Mouse (Mus musculus): ENCODE data around the gene Gm20388. TPM values are rescaled to one million over a fixed set of nuclear protein-coding genes. Genes with fewer than 3 reads are reported as not detected.

The Gm20388 gene
- polyA plus RNA-seq, 1 experiment, result 28.1 TPM

DNA sequence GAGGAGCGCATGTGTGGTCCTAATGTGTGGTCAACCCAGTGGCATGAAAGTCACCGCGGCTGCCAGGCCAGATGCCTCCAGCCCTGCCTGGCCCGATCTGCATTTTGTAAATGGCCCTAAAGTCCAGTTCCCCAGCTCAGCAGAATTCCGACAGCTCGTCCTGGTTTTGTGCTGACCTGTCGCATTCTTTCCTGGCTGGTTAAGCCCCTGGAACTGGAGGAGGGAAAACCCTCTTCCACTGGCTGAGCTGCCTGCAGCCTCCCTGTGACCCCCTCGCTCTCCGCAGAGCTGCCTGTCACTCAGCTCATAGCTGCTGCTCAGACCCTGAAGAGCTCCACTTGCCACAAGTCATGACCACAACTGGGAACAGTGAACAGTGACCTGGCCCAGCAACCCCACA is 1369.8 kb downstream of the Gm20388 start:
- no peak for TF ChIP-seq EP300 (IDR thresholded peaks at IDR 0.05; ENCODE audit: insufficient read depth, low read depth, low read length)
- no peak for TF ChIP-seq CTCF (IDR thresholded peaks at IDR 0.05; ENCODE audit: low read depth, low read length)
- TF ChIP-seq POLR2A (IDR thresholded peaks at IDR 0.05; ENCODE audit: insufficient read depth, low read length), result no peak
- Histone ChIP-seq H3K36me3 (ENCODE audit: control insufficient read depth, insufficient read depth, low read length, poor library complexity, severe bottlenecking) (no peaks in the 10 kb centered on the region), H3K4me3 (ENCODE audit: low read depth, low read length) (no peak overlapping the region), H3K9me3 (replicated peaks; ENCODE audit: control insufficient read depth, insufficient read depth, low read length, poor library complexity, severe bottlenecking) (no peaks in the 10 kb centered on the region), H3K27ac (ENCODE audit: insufficient read depth, low read length) (no peak overlapping the region), H3K9ac (ENCODE audit: low read depth, poor library complexity, severe bottlenecking) (no peak overlapping the region), H3K27me3 (ENCODE audit: control insufficient read depth, insufficient read depth, low read length, poor library complexity, severe bottlenecking) (no peaks in the 10 kb centered on the region), H3K4me1 (ENCODE audit: control insufficient read depth, insufficient read depth, low read length) (no peaks in the 10 kb centered on the region)

- Histone ChIP-seq H3K9ac (ENCODE audit: low read depth, poor library complexity, severe bottlenecking) (no peak overlapping the region), H3K27ac (ENCODE audit: insufficient read depth, low read length) (no peak overlapping the region), H3K36me3 (ENCODE audit: control insufficient read depth, insufficient read depth, low read length, poor library complexity, severe bottlenecking) (no peaks in the 10 kb centered on the region), H3K27me3 (ENCODE audit: control insufficient read depth, insufficient read depth, low read length, poor library complexity, severe bottlenecking) (no peaks in the 10 kb centered on the region), H3K4me3 (ENCODE audit: low read depth, low read length) (no peak overlapping the region), H3K9me3 (replicated peaks; ENCODE audit: control insufficient read depth, insufficient read depth, low read length, poor library complexity, severe bottlenecking) (no peaks in the 10 kb centered on the region), H3K4me1 (ENCODE audit: control insufficient read depth, insufficient read depth, low read length) (no peaks in the 10 kb centered on the region)
- TF ChIP-seq CTCF (IDR thresholded peaks at IDR 0.05; ENCODE audit: low read depth, low read length), result no peak
- TF ChIP-seq EP300 (IDR thresholded peaks at IDR 0.05; ENCODE audit: insufficient read depth, low read depth, low read length), result no peak
- TF ChIP-seq POLR2A (IDR thresholded peaks at IDR 0.05; ENCODE audit: insufficient read depth, low read length), result no peak
These were observed 1378.7 kb downstream of the Gm20388 start for GRCm38 (mm10) chr8:121289346-121289745.

GRCm38 (mm10) chr8:121290547-121290946 is 1379.9 kb downstream of the Gm20388 start:
- H3K4me1 ChIP-seq (ENCODE audit: control insufficient read depth, insufficient read depth, low read length), result no peaks in the 10 kb centered on the region
- no peaks in the 10 kb centered on the region for H3K9me3 ChIP-seq (replicated peaks; ENCODE audit: control insufficient read depth, insufficient read depth, low read length, poor library complexity, severe bottlenecking)
- H3K27me3 ChIP-seq (ENCODE audit: control insufficient read depth, insufficient read depth, low read length, poor library complexity, severe bottlenecking), result no peaks in the 10 kb centered on the region
- H3K27ac ChIP-seq (ENCODE audit: insufficient read depth, low read length), result no peak overlapping the region
- TF ChIP-seq CTCF (IDR thresholded peaks at IDR 0.05; ENCODE audit: low read depth, low read length) (no peak), EP300 (IDR thresholded peaks at IDR 0.05; ENCODE audit: insufficient read depth, low read depth, low read length) (no peak), POLR2A (IDR thresholded peaks at IDR 0.05; ENCODE audit: insufficient read depth, low read length) (no peak)
- no peak overlapping the region for H3K4me3 ChIP-seq (ENCODE audit: low read depth, low read length)
- no peak overlapping the region for H3K9ac ChIP-seq (ENCODE audit: low read depth, poor library complexity, severe bottlenecking)
- no peaks in the 10 kb centered on the region for H3K36me3 ChIP-seq (ENCODE audit: control insufficient read depth, insufficient read depth, low read length, poor library complexity, severe bottlenecking)

- H3K36me3 ChIP-seq (ENCODE audit: control insufficient read depth, insufficient read depth, low read length, poor library complexity, severe bottlenecking), result no peaks in the 10 kb centered on the region
- H3K27ac ChIP-seq (ENCODE audit: insufficient read depth, low read length), result no peak overlapping the region
- H3K9me3 ChIP-seq (replicated peaks; ENCODE audit: control insufficient read depth, insufficient read depth, low read length, poor library complexity, severe bottlenecking), result no peaks in the 10 kb centered on the region
- no peak for TF ChIP-seq CTCF (IDR thresholded peaks at IDR 0.05; ENCODE audit: low read depth, low read length)
- TF ChIP-seq POLR2A (IDR thresholded peaks at IDR 0.05; ENCODE audit: insufficient read depth, low read length), result no peak
- no peak for TF ChIP-seq EP300 (IDR thresholded peaks at IDR 0.05; ENCODE audit: insufficient read depth, low read depth, low read length)
- H3K27me3 ChIP-seq (ENCODE audit: control insufficient read depth, insufficient read depth, low read length, poor library complexity, severe bottlenecking), result no peaks in the 10 kb centered on the region
- no peak overlapping the region for H3K9ac ChIP-seq (ENCODE audit: low read depth, poor library complexity, severe bottlenecking)
- no peak overlapping the region for H3K4me3 ChIP-seq (ENCODE audit: low read depth, low read length)
- H3K4me1 ChIP-seq (ENCODE audit: control insufficient read depth, insufficient read depth, low read length), result no peaks in the 10 kb centered on the region
These were observed 1382.8 kb downstream of the Gm20388 start for GRCm38 (mm10) chr8:121293418-121293817.

GRCm38 (mm10) chr8:121294234-121295108 is 1383.8 kb downstream of the Gm20388 start:
- no peaks in the 10 kb centered on the region for H3K4me1 ChIP-seq (ENCODE audit: control insufficient read depth, insufficient read depth, low read length)
- no peak overlapping the region for H3K4me3 ChIP-seq (ENCODE audit: low read depth, low read length)
- no peaks in the 10 kb centered on the region for H3K27me3 ChIP-seq (ENCODE audit: control insufficient read depth, insufficient read depth, low read length, poor library complexity, severe bottlenecking)

DNA sequence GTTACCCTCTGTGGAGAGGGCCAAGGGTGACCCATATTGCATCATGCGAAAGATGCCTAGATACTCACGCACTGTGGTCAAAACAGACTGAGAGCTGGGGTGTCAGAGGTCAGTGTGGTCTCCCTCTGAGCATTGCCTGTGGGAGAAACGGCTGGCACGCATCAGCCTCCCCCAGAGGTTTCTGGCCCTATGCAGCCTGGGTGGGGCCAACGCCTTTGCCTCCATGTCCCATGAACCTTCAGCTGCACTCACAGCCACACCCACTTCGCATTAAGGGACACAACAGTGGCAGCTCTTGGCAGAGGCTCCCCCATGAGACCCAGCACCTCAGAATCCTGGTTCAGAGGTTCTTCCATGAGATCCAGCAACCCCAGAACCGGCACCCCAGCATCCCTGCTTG is 1385.4 kb downstream of the Gm20388 start:
- Histone ChIP-seq H3K4me1 (ENCODE audit: control insufficient read depth, insufficient read depth, low read length) (no peaks in the 10 kb centered on the region), H3K36me3 (ENCODE audit: control insufficient read depth, insufficient read depth, low read length, poor library complexity, severe bottlenecking) (no peaks in the 10 kb centered on the region), H3K27me3 (ENCODE audit: control insufficient read depth, insufficient read depth, low read length, poor library complexity, severe bottlenecking) (no peaks in the 10 kb centered on the region), H3K9ac (ENCODE audit: low read depth, poor library complexity, severe bottlenecking) (no peak overlapping the region), H3K9me3 (replicated peaks; ENCODE audit: control insufficient read depth, insufficient read depth, low read length, poor library complexity, severe bottlenecking) (no peaks in the 10 kb centered on the region), H3K4me3 (ENCODE audit: low read depth, low read length) (no peak overlapping the region), H3K27ac (ENCODE audit: insufficient read depth, low read length) (no peak overlapping the region)
- TF ChIP-seq CTCF (IDR thresholded peaks at IDR 0.05; ENCODE audit: low read depth, low read length) (no peak), EP300 (IDR thresholded peaks at IDR 0.05; ENCODE audit: insufficient read depth, low read depth, low read length) (no peak), POLR2A (IDR thresholded peaks at IDR 0.05; ENCODE audit: insufficient read depth, low read length) (no peak)

More at GRCm38 (mm10) chr8:121294234-121295108, 1383.8 kb downstream of the Gm20388 start:
- no peak overlapping the region for H3K9ac ChIP-seq (ENCODE audit: low read depth, poor library complexity, severe bottlenecking)
- TF ChIP-seq POLR2A (IDR thresholded peaks at IDR 0.05; ENCODE audit: insufficient read depth, low read length) (no peak), EP300 (IDR thresholded peaks at IDR 0.05; ENCODE audit: insufficient read depth, low read depth, low read length) (no peak), CTCF (IDR thresholded peaks at IDR 0.05; ENCODE audit: low read depth, low read length) (no peak)
- H3K36me3 ChIP-seq (ENCODE audit: control insufficient read depth, insufficient read depth, low read length, poor library complexity, severe bottlenecking), result no peaks in the 10 kb centered on the region
- H3K27ac ChIP-seq (ENCODE audit: insufficient read depth, low read length), result no peak overlapping the region
- no peaks in the 10 kb centered on the region for H3K9me3 ChIP-seq (replicated peaks; ENCODE audit: control insufficient read depth, insufficient read depth, low read length, poor library complexity, severe bottlenecking)

Measured in ES-Bruce4 (cell line).